Mouse (Mus musculus) ES-E14 (cell line): ENCODE results near the gene Smim14.
"Not testable (repeated sequence)": the region's sequence is repeated elsewhere in the genome, so short reads cannot be mapped to it uniquely, and the experiment has no call there.

ENCODE experiments used
- CHD2 ChIP-seq: IDR thresholded peaks from 2 replicates; pipeline ENCODE4 v1.6.1; 2014; ENCODE audit warnings: mild to moderate bottlenecking, low read depth, low read length, inconsistent platforms
- ZC3H11A ChIP-seq: IDR thresholded peaks from 2 replicates; pipeline ENCODE4 v1.6.1; 2012; ENCODE audit warnings: low read depth, mild to moderate bottlenecking, inconsistent platforms, low read length, borderline replicate concordance
- ZNF384 ChIP-seq: IDR thresholded peaks from 2 replicates; pipeline ENCODE4 v1.6.1; 2012; ENCODE audit warnings: low read depth, low read length, inconsistent platforms

DNA sequence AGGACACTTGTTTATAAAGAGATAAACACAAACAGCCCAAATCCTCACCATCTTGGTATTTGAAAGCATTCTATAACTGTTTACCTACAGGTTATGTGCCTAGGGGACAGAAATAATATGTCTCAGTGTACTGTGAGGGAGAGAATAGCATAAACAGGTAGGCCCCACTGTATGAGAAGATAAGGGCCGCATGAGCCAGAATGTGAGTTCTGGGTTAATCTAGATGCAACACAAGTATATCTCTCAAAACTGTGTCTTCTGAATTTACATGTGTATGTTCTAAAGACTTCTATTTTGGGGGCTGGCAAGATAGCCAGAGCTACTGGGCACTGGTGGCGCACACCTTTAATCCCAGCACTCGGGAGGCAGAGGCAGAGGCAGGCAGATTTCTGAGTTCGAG, 60.2 kb downstream of the Smim14 start:
- TF ChIP-seq ZNF384, ZC3H11A, CHD2: not testable (repeated sequence)
